In the genomic region with DNA sequence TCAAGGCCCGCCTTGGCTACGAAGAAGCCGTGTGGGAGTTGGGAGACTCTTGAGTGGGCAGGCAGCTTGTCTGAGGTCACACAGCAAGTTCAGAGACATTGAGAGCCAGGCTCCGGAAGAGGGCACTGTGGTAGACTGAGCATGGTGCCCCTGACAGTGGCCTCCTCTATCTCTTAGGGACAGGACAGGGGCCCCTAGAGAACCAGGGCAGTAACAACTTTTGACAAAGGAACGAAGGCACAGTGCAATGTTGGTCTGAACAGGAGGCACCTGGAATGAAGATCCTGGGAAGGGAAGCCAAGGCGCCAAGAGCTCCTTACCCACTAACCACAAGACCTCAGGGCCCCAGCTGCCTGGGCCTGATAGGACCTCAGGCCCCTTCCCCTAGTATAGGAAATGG, we compare ENCODE assay signal across 8 mouse cellular contexts. TPM values are rescaled to one million over a fixed set of nuclear protein-coding genes. Genes with fewer than 3 reads are reported as not detected.
DNase-seq lines count a peak whose midpoint lies in the region; ATAC-seq lines count a peak whose summit lies in the region.

No protein-coding gene starts in this region.

- H3K9me3 ChIP-seq in midbrain, embryonic 13.5 days, result no peaks in the 10 kb centered on the region

- H3K4me3 ChIP-seq in midbrain, embryonic 13.5 days (replicated peaks), result no peak overlapping the region

- H3K9ac ChIP-seq in midbrain, embryonic 13.5 days (replicated peaks), result no peak overlapping the region

- H3K27ac ChIP-seq in midbrain, embryonic 13.5 days, result peak overlapping the region; percentile 70; the same call in 1 of the 2 replicates

- H3K4me2 ChIP-seq in midbrain, embryonic 13.5 days (replicated peaks), result no peak overlapping the region

- intact Hi-C loops in gastrocnemius, postnatal 14 days (cut with DNase I; ENCODE audit: low total_unique reads), result no loop called here

- ATAC-seq in CD4-positive, CD25-positive, alpha-beta regulatory T cell, adult 4 months, result no peak
- ATAC-seq in midbrain, embryonic 13.5 days, result no peak

- H3K4me1 ChIP-seq in midbrain, embryonic 13.5 days (replicated peaks), result peaks cover 67% of the 10 kb centered on the region

- 93% methylated on average over 6 of the region's 6 CpGs for WGBS in midbrain, embryonic 13.5 days

- peak; percentile 25 for DNase-seq in CD4-positive, CD25-positive, alpha-beta regulatory T cell, adult 2 months (ENCODE audit: low read depth, low spot score)
- DNase-seq in spleen, postnatal 14 days (ENCODE audit: low spot score in 2 of 2), result peak; percentile 50 to 55
- no peak for DNase-seq in spleen, adult 12 weeks (ENCODE audit: low spot score)
- no peak for DNase-seq in gastrocnemius, postnatal 14 days
- DNase-seq in urinary bladder, postnatal 25 days (ENCODE audit: low spot score), result no peak
- no peak for DNase-seq in frontal cortex, postnatal 36 days (ENCODE audit: low spot score in 2 of 2)

- H3K27me3 ChIP-seq in midbrain, embryonic 13.5 days, result no peaks in the 10 kb centered on the region

- H3K36me3 ChIP-seq in midbrain, embryonic 13.5 days, result no peaks in the 10 kb centered on the region

RNA-seq across cellular contexts. Expression of a gene that starts 10.5 kb away (rescaled TPM):
- 1 to 10 TPM; 4.6 to 8.4 TPM for polyA plus RNA-seq in CD4-positive, CD25-positive, alpha-beta regulatory T cell, adult 4 months (2017; shearing (Covaris generic))
- polyA plus RNA-seq in midbrain, embryonic 13.5 days (2015; fragmentation: Nextera tagmentation; extraction: Ambion mirVana), result 189 and 212 TPM in 2 replicates
- 10 to 100 TPM; 21.4 to 38.2 TPM for total RNA-seq in gastrocnemius, postnatal 14 days (2021)

RNA-seq across cellular contexts. Expression of a gene that starts 32.5 kb away (rescaled TPM):
- under 1 TPM in 1 of 2 experiments, not detected in 1; 0.51 TPM for polyA plus RNA-seq in CD4-positive, CD25-positive, alpha-beta regulatory T cell, adult 4 months (2017; shearing (Covaris generic))
- 0.96 and 1.3 TPM in 2 replicates for polyA plus RNA-seq in midbrain, embryonic 13.5 days (2015; fragmentation: Nextera tagmentation; extraction: Ambion mirVana)
- total RNA-seq in gastrocnemius, postnatal 14 days (2021), result under 1 TPM; 0.33 TPM

Comparison
In these comparisons a context has a peak if more than half of its experiments do, and no peak if none do; other contexts are left out.
1. DNase-seq: peak in CD4-positive, CD25-positive, alpha-beta regulatory T cell, adult 2 months (single experiment) and spleen, postnatal 14 days (2 of 2); none in spleen, adult 12 weeks (single experiment), gastrocnemius, postnatal 14 days (single experiment), urinary bladder, postnatal 25 days (single experiment) and frontal cortex, postnatal 36 days (0 of 2).
2. RNA of a gene that starts 10.5 kb away (polyA plus RNA-seq): 189 to 212 TPM in midbrain, embryonic 13.5 days; 4.6 to 8.4 TPM in CD4-positive, CD25-positive, alpha-beta regulatory T cell, adult 4 months; every median in the first group is over 10 times any median in the second.